Mouse (Mus musculus) adrenal gland, postnatal 4 days (tissue): Measurements from ENCODE around the gene Cpm. TPM values are rescaled to one million over a fixed set of nuclear protein-coding genes. Genes with fewer than 3 reads are reported as not detected.
"Not testable (repeated sequence)": the region's sequence is repeated elsewhere in the genome, so short reads cannot be mapped to it uniquely, and the experiment has no call there.

Experiments
- DNase-seq, 2 experiments: peaks; one replicate each; pipeline ENCODE4 v3.0.0; 2021 to 2022; ENCODE audit warnings: low spot score in 2 of 2, mixed read lengths in 2 of 2
- total RNA-seq, 2 experiments: library from RNA; stranded (reverse); gene quantifications; 2 replicates each; pipeline ENCODE4 v1.2.3; 2021

Cpm gene
- total RNA-seq, 2 experiments from 2014 or later: 24.4 to 25.3 TPM

DNA sequence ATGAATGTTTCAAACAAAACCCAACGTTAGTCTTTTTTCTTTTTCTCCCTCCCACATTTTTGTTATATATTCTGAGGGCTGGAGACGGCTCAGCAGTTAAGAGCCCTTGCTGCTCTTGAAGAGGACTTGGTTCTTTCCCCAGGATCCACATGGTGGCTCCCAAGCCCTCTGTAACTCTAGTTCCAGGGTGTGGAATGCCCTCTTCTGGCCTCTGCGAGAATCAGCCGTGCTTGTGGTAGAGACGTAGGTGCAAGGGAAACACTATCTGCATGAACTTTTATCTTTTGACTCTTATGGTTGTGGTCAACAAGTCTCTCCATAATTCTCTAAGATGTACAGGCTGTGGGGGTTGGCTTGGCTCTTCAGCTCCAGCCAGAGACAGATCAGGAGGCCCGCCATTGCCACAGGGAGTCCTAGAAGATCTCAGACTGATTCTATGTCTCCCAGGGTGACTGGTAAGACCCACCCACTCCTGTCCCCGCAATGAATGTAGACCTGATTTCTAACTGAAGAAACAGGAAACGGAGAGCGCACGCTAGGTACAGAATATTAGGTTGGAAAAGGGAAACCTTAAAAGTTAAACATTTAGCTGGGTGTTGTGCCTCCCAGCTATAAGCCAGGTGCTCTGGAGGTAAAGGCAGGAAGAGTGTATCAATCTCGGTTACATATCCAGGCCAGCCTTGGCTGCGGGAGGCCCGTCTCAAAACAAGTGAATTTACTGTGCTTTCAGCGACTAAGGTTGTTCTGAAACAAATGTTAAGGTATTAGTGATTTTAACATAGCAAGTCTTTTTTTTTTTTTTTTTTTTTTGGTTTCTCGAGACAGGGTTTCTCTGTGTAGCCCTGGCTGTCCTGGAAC is 102.2 kb downstream of the Cpm start:
- peak in 1 of 2 experiments; percentile 34 for DNase-seq

DNA sequence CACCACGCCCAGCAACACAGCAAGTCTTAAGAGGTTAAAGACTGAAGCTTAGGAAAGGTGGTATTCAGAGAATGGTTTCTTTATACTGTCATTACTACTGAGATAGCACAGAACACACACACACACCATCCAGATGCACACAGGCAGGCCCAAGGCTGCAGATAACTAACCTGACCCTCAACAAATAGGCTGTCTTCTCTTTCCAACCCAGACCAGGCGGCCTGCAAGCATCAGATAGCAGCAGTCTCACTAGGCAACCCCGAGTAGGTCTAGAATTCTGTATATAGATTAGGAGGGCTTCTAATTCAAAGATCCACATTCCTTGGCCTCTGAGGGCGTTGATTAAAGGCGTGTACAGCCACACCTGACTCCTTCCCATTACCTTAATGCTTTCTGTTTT is 102.9 kb downstream of the Cpm start:
- DNase-seq: no peak

DNA sequence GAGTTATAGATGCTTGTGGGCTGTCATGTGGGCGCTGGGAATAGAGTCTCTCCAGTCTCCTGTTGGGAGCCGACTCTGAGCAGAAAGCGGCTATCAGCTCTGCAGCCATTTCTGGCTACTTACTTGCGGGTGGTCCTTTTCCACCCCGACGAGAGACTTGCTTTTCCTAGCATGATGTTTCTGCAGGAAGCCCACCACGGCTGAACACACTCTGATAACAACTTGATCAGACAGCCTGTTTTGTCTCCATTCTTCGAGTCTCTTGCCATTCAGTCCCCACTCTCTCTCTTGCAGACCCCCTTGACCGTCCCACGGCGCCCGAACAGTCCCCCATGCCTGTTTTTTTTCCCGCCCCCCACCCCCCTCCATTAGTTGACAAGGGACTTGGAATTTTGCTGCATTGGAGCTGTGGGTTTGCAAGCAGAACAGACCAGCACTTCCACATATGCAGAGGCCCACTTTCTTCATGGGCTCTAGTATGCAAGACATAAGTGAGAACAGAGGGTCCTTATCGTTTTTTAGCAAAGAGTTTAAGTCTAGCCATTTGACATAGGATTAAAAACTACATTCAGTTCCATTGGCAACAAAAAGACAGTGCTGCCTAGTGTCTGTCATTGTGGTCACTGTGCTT is 103.8 kb downstream of the Cpm start:
- no peak for DNase-seq

DNA sequence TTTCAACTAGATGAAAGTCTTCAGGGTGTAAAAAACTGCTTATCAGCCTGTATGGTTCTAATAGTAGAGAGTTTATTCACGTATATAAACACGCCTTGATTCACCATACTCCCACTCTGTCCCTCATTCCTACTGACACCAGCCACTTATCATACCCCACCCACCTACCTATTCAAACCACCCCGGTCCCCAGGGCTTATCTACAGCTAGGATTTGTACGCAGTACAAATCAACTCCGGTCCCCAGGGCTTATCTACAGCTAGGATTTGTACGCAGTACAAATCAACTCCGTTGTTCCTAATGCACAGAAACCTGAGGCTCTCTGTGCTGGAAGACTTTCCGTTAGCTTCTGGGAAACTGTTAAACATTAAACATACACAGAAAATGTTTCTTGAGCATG is 104.3 kb downstream of the Cpm start:
- DNase-seq: not testable (repeated sequence)

DNA sequence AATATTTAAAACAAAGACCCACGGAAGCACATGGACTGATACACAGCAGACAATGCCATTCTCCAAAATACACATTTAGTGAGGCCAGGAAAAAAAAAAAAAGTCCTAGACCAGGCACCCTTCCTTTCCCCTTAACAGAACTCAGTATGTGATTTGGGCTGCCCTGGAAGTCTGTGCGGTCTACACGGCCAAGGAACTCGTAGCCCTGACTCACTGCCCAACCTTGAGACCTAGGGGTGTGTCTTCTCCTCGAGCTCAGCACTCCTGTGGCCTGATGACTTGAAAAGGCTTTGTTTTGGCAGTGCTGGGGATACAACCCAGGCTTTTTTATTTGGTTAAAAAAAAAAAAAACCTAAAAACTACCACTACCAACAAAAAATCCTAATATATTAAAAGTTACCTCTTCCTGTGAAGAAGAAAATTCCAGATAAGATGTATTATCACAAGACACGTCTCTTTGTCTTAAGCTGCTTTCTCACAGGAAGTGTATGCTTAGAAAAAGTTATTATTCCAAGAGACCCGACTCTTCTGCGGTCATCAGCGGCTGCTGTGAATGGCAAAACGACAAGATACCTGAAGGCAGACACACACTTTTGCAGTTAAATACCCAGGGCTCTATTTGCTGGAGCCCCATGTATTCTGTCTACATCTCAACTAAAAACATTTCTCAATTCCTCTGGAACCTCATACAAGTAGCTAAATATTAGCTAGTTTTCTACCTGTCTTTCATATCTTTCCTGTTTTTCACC is 105.0 kb downstream of the Cpm start:
- not testable (repeated sequence) for DNase-seq

DNA sequence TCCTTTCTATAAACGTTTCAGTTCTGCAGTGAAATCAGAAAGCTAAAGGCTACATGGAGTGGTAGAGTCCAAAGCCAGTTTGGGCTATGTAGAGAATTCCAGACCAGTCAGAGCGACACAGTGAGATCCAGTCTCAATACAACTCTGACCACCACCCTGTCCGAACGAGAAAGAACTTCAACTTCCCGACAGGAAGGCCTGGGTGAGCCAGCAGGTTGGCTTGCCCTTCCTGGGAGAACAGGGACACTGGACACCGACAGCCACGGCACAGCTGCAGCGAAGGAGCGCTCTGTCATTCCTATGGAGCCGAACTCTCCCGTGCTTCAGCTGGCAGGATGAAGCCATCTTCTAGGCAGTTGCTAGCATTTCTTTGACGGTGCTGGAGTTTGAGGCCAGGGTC is 106.1 kb downstream of the Cpm start:
- not testable (repeated sequence) for DNase-seq

DNA sequence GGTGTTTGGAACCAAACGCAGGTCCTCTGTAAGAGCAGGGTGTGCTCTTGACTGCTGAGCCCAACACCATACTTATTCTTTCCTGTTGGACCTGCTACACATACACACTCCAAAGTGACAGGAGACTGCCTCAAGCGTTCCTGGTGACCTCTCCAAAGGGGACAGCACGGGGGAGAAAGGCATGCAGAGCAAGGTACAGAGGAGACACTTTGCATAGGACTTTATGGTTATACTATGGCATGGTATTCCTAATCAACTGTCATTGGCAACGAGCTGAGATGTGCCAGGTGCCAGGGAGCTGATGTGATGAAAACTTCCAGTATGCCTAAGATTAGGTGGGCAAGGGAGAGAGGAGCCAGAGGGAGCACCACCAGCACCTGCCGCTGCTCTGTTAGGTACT is 107.3 kb downstream of the Cpm start:
- no peak for DNase-seq

Other genes with a start within 250 kb of the Cpm start
- 100 to 1,000 TPM; 103 to 113 TPM for gene Cpsf6, start 249.5 kb upstream of the Cpm start, total RNA-seq
- gene Mdm2, start 81.3 kb downstream of the Cpm start, total RNA-seq: 10 to 100 TPM; 63.3 to 67.4 TPM
- 10 to 100 TPM; 15.2 TPM for gene Slc35e3, start 116.9 kb downstream of the Cpm start, total RNA-seq
- gene Nup107, start 163.2 kb downstream of the Cpm start, total RNA-seq: 10 to 100 TPM; 28.7 to 30.2 TPM
- gene Rap1b, start 216.5 kb downstream of the Cpm start, total RNA-seq: 100 to 1,000 TPM; 143 to 149 TPM